Mouse (Mus musculus) lung, adult 2 months (tissue): ENCODE measurements around the gene Zfp654. TPM values are rescaled to one million over a fixed set of nuclear protein-coding genes. Genes with fewer than 3 reads are reported as not detected.

Source experiments
- DNase-seq: peaks from one replicate; pipeline ENCODE4 v3.0.0; 2022
- H3K4me1 ChIP-seq: fragments of 200-500 bp; 2 replicates; pipeline ENCODE4 v1.6.1; 2011; ENCODE audit warnings: low read length; ENCODE audit not compliant: control insufficient read depth, insufficient read depth
- H3K4me3 ChIP-seq: fragments of 200-500 bp; replicated peaks from 2 replicates; pipeline ENCODE3; 2011; ENCODE audit warnings: low read depth, mild to moderate bottlenecking, control low read depth, low read length; ENCODE audit errors: extremely low read depth
- CTCF ChIP-seq: fragments of 200-500 bp; IDR thresholded peaks from 2 replicates; pipeline ENCODE4 v1.5.1; 2011; ENCODE audit warnings: mild to moderate bottlenecking, low read length, control low read depth; ENCODE audit not compliant: insufficient read depth
- POLR2A ChIP-seq: fragments of 200-500 bp; IDR thresholded peaks from 2 replicates; pipeline ENCODE4 v1.6.1; 2011; ENCODE audit warnings: low read depth, mild to moderate bottlenecking, control low read depth, low read length, borderline replicate concordance; ENCODE audit errors: extremely low read depth
- WGBS: fragments of 180-500 bp; shearing (Covaris S2); methylation state at CpG from one replicate; pipeline ENCODE4 v1.1.7; 2018; 5-methylcytosine and 5-hydroxymethylcytosine counted together
- polyA plus RNA-seq: library from polyadenylated mRNA; depleted of rRNA; stranded (reverse); fragments of >200 nt; gene quantifications from 2 replicates; pipeline ENCODE4 v1.2.3, GENCODE M21; 2012; rRNA removed

The Zfp654 gene
- polyA plus RNA-seq, 1 experiment = 1.2 TPM

DNA sequence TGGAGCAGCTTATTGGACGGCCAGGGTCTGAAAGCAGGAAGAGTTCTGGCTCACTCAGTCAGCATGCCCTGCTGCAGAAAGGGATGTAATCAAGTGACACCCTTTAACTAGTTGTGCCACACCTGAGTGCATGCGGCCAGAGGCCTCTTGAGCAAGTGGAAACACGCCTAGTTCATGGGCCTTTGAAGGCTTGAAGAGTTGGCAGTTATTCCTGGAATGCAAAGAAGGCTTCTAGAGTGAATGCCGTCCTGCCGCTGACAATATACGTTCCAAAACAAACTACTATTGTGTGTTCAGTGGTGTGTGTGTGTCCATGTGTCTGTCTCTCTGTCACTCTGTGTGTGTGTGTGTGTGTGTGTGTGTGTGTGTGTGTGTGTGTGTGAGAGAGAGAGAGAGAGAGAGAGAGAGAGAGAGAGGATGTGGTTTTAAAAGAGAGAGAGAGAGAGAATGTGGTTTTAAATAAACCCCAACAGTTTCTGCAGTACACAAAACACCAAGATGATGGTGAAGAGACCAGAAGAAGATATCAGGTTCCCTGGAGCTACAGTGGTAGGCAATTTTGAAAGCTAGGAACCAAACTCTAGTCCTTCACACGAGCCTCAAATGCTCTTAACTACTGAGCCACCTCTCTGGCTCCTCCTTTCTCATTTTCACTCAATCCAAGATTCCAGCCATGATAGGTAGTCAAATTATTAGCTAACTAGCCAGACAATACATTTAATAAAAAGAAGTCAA is 93.6 kb downstream of the Zfp654 start:
- TF ChIP-seq POLR2A (no peak), CTCF (no peak)
- Histone ChIP-seq H3K4me3 (no peak overlapping the region), H3K4me1 (peaks cover 3% of the 10 kb centered on the region)
- 58% methylated on average over 7 of the region's 7 CpGs for WGBS
- DNase-seq = peak; percentile 34

DNA sequence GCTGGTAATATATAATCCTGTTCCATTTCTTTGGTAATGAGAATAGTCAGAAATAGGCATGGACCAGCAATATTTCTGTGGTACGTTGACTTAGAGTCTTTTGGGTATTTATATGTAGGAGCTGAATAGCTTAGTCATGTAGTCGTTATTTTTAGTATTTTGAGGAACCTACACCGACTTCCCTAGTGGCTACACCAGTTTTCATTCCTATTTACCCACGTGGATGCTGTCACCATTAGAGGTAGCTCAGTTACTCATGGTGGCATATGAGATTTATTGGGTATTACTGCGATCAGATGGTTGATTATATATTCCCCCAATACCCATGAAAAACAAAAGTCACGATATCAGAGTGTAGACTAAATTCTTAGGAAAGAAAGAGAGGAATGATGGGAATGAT is 95.1 kb downstream of the Zfp654 start:
- Histone ChIP-seq H3K4me3 (no peak overlapping the region), H3K4me1 (peaks cover 3% of the 10 kb centered on the region)
- 68% methylated on average over 6 of the region's 6 CpGs for WGBS
- TF ChIP-seq CTCF (no peak), POLR2A (no peak)
- DNase-seq = no peak

DNA sequence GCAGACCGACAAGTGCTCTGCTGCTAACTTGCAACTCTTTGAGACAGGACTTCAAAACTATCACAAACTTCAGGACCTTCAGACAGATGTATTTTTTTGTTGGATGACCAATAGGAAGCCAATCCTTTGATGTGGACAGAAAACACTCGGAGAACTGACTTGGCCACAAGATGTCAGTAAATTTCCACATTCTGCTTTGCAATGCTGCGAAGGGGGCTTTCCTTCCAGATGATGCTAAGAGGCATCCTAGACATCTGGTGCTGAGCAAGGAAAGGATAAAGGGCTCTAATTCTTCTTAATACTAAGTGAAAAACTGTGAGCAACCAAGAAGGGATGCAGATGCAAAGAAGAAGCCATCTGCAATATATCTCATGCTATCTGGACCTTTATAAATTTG is 96.7 kb downstream of the Zfp654 start:
- no peak for DNase-seq
- Histone ChIP-seq H3K4me1 (peaks cover 3% of the 10 kb centered on the region), H3K4me3 (no peak overlapping the region)
- WGBS = 34% methylated on average over 3 of the region's 3 CpGs
- no peak for TF ChIP-seq POLR2A
- no peak for TF ChIP-seq CTCF

DNA sequence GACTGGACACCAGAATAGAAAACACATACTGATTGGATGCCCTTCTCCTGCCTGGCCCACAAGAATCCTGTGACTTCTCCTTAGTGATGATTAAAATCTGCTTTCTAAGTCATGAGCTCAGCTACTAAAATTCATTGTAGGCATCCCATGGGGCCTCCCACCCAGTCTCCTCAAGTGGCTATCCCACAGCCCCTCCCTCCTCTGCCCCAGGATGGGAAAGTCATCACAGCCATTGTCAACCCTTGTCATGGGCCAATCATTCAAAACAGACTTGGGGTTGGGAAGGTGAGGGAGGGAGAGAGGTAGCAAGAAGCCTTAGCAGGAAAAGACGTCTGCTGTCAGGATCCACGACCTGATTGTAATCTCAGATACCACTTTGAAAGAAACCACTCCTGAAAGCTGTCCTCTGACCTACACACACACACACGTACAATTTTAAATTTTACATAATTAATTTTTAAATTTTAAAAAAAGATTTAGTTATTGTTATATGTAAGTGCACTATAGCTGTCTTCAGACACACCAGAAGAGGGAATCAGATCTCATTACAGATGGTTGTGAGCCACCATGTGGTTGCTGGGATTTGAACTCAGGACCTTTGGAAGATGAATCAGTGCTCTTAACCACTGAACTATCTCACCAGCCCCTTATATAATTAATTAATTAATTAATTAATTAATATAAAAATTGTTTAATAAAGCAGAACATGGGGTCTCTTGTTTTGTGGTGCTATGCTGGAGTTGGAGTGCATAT is 97.3 kb downstream of the Zfp654 start:
- Histone ChIP-seq H3K4me1 (no peaks in the 10 kb centered on the region; the same call in 1 of the 2 replicates), H3K4me3 (no peak overlapping the region)
- DNase-seq = no peak
- WGBS = 57% methylated on average over 3 of the region's 3 CpGs
- no peak for TF ChIP-seq POLR2A
- TF ChIP-seq CTCF = no peak

DNA sequence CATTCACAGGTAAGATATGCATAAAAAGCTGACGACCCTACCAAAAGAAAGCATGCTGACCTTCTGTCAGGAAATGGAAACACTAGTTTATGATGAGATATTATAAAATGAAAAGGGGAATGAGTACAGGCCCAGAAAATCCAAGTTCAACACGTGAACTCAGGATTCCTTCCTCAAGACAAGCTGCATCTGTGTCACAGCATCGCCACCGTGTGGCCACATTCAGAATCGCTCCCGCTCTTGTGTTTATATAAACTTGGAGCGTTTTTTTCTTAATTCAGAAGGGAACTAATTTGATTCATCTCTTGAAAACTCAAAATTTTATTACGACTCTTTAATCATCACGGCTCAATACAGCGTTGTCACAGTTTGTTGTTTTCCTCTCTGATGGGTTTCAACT is 103.2 kb downstream of the Zfp654 start:
- peak; percentile 52 for DNase-seq
- no peak overlapping the region for H3K4me3 ChIP-seq
- no peaks in the 10 kb centered on the region for H3K4me1 ChIP-seq
- TF ChIP-seq POLR2A (no peak), CTCF (peak; percentile 94)
- 9% methylated on average over 10 of the region's 10 CpGs for WGBS

DNA sequence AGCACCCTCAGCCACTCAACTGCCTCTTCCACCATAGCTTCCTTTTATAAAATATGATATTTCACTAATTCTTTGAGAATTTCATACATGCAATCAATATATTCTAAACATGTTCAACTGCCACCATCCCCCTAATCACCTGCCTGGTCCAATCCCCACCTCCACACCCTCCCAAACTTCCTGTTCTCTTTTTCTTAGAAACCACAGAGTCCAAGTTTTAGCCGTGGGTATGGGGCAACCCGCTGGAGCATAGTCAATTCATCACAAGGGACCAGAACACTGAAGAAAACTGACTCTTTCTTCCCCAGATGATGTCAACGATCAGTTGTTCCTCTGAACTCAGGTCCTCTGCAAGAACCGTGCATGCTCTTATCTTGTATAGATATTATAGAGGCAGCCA is 106.4 kb downstream of the Zfp654 start:
- Histone ChIP-seq H3K4me1 (no peaks in the 10 kb centered on the region), H3K4me3 (no peak overlapping the region)
- WGBS = 71% methylated on average over 4 of the region's 4 CpGs
- DNase-seq = no peak
- TF ChIP-seq POLR2A = no peak
- TF ChIP-seq CTCF = no peak

DNA sequence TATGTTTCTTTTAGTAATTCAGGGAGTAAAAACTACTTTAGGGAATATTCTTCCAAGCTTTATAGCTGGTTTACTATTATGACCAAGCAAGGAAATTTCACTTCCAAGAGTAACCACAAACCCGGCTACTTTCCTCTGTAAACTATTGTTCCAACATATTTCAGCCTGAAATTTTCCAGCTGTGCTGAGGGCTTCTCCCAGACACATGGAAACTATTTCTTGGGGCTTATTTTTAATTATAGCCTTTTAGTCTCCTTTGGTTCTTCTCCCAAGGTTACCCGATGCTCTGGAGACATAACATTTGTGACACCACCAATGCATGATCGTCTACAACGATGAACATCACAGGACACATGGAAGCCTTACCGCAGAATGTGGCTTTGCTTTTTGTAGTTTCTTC is 114.2 kb downstream of the Zfp654 start:
- DNase-seq = no peak
- 79% methylated on average over 5 of the region's 5 CpGs for WGBS
- Histone ChIP-seq H3K4me1 (no peaks in the 10 kb centered on the region), H3K4me3 (no peak overlapping the region)
- no peak for TF ChIP-seq POLR2A
- TF ChIP-seq CTCF = no peak

Other genes with a start within 250 kb of the Zfp654 start
- gene Csnka2ip, start 249.2 kb downstream of the Zfp654 start, polyA plus RNA-seq = not detected in 2 replicates
- 2.8 and 4.0 TPM in 2 replicates for gene 4930453N24Rik, start 80.5 kb downstream of the Zfp654 start, polyA plus RNA-seq
- gene Cggbp1, start 344 bp upstream of the Zfp654 start, polyA plus RNA-seq = 8.7 and 17.4 TPM in 2 replicates